Mouse (Mus musculus) midbrain, postnatal 0 days (tissue): ENCODE results near the gene Galnt4. TPM values are rescaled to one million over a fixed set of nuclear protein-coding genes. Genes with fewer than 3 reads are reported as not detected.
A peak's percentile ranks its signal among the peaks of the same experiment; 100 is the strongest.

ENCODE experiments used
- ATAC-seq: fragments of 200-750 bp; cut with Nextera tagmentation; 2 replicates; pipeline ENCODE4 v1.8.0; 2017; ENCODE audit warnings: moderate number of reproducible peaks, mild to moderate bottlenecking, moderate TSS enrichment, moderate library complexity; ENCODE audit not compliant: low FRiP score
- DNase-seq: peaks from one replicate; pipeline ENCODE4 v3.0.0-alpha.2; 2015; ENCODE audit warnings: low spot score
- H3K27ac ChIP-seq: fragments of 300-500 bp; sonication (generic); 2 replicates; pipeline ENCODE4 v1.5.1; 2014; ENCODE audit warnings: low read depth, mild to moderate bottlenecking, low read length, mixed read lengths
- H3K27me3 ChIP-seq: fragments of 300-500 bp; sonication (generic); 2 replicates; pipeline ENCODE4 v1.6.1; 2014; ENCODE audit warnings: low read length, control low read depth, mixed read lengths; ENCODE audit not compliant: insufficient read depth
- H3K36me3 ChIP-seq: fragments of 300-500 bp; sonication (generic); 2 replicates; pipeline ENCODE4 v1.6.1; 2014; ENCODE audit warnings: low read length, control low read depth, mixed read lengths; ENCODE audit not compliant: insufficient read depth
- H3K4me1 ChIP-seq: fragments of 300-500 bp; sonication (generic); 2 replicates; pipeline ENCODE4 v1.6.1; 2014; ENCODE audit warnings: mild to moderate bottlenecking, control low read depth, antibody characterized with exemption, low read length, mixed read lengths; ENCODE audit not compliant: insufficient read depth
- H3K4me2 ChIP-seq: fragments of 300-500 bp; sonication (generic); 2 replicates; pipeline ENCODE4 v1.6.1; 2014; ENCODE audit warnings: low read depth, mild to moderate bottlenecking, low read length, mixed read lengths; ENCODE audit not compliant: poor library complexity, severe bottlenecking
- H3K4me3 ChIP-seq: fragments of 300-500 bp; sonication (generic); 2 replicates; pipeline ENCODE4 v1.5.1; 2014; ENCODE audit warnings: low read depth, mild to moderate bottlenecking, low read length, moderate library complexity
- H3K9ac ChIP-seq: fragments of 300-500 bp; sonication (generic); replicated peaks from 2 replicates; pipeline ENCODE4 v1.6.1; 2014; ENCODE audit warnings: mild to moderate bottlenecking, low read length, moderate library complexity, mixed read lengths; ENCODE audit not compliant: poor library complexity, severe bottlenecking
- H3K9me3 ChIP-seq: fragments of 300-500 bp; sonication (generic); 2 replicates; pipeline ENCODE4 v1.6.1; 2016; ENCODE audit warnings: low read length, control low read depth
- CTCF ChIP-seq: IDR thresholded peaks from 2 replicates; pipeline ENCODE4 v1.5.1; 2016; ENCODE audit warnings: antibody characterized with exemption, mild to moderate bottlenecking
- WGBS: fragments of 180-500 bp; shearing (Covaris S2); extraction: QIAGEN DNeasy Blood & Tissue Kit; methylation state at CpG from one replicate; pipeline ENCODE4 v1.1.7; 2014; 5-methylcytosine and 5-hydroxymethylcytosine counted together
- polyA plus RNA-seq: library from polyadenylated mRNA; unstranded; fragments of >200 nt; fragmentation: Nextera tagmentation; extraction: Ambion mirVana; gene quantifications from 2 replicates; pipeline ENCODE4 v1.2.1, GENCODE M21; 2015
- total RNA-seq: library from RNA; depleted of rRNA; stranded (reverse); fragments of >200 nt; gene quantifications from 2 replicates; pipeline ENCODE4 v1.2.3, GENCODE M21; 2014

The Galnt4 gene
- total and polyA plus RNA-seq, 2 experiments from 2014 or later, result 2.4 to 4.1 TPM

DNA sequence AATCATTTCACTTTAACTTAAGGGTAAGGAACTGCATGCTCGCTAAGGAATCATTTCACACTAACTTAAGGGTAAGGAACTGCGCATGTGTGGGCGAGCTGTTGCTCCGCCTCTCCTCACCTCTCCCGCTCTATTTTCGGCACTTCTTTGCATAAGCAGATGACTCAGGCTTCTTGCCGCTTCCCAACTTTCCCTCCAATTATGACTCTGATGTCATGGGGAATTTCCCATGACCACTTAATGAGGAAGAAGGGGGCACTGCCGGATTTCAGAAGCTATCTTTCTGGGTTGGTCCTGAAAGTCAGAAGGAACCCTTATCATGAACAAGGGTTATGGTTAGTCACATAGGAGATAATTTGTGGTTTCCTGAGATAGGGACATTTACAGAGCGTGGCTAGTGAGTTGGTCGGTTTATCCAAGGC lies 26.4 kb upstream of the Galnt4 start:
- H3K9me3 ChIP-seq, result no peaks in the 10 kb centered on the region
- ATAC-seq (no peak), DNase-seq (no peak)
- no peak for TF ChIP-seq CTCF
- H3K27me3 ChIP-seq, result no peaks in the 10 kb centered on the region
- no peak overlapping the region for H3K9ac ChIP-seq
- H3K4me1 ChIP-seq, result no peaks in the 10 kb centered on the region
- H3K27ac ChIP-seq, result no peak overlapping the region
- no peak overlapping the region for H3K4me3 ChIP-seq
- H3K36me3 ChIP-seq, result no peaks in the 10 kb centered on the region
- 89% methylated on average over 10 of the region's 10 CpGs for WGBS
- no peak overlapping the region for H3K4me2 ChIP-seq

DNA sequence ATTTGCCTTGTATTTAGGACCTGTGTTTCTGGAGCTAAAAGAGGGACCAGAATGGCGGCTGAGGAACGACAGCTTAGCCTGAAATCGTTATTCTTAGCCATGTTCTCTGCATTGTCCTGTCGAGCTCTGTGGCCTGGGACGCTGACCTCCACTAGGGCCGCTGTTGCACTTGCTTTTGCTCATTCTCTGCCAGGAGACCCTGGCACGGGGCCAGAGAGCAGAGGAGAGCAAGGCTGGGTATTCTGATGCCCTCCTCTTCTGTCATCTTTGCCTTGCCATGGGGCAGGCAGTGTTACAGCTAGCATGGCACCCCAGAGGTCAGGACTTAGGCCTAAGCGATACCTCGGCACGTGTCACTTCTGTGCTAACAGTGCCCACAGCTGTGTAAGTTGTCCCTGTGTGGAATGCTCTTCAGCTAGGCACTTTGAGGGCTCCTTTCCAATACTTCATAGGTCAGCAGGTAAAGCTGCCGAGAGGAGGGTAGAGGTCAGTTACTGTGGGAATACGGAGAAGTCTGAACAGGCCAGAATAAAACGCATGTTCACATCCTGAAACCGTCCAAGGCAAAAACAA lies 24.4 kb upstream of the Galnt4 start:
- H3K9me3 ChIP-seq, result no peaks in the 10 kb centered on the region
- no peaks in the 10 kb centered on the region for H3K4me1 ChIP-seq
- no peak overlapping the region for H3K27ac ChIP-seq
- TF ChIP-seq CTCF, result no peak
- H3K9ac ChIP-seq, result no peak overlapping the region
- DNase-seq (no peak), ATAC-seq (no peak)
- H3K27me3 ChIP-seq, result no peaks in the 10 kb centered on the region
- 85% methylated on average over 14 of the region's 14 CpGs for WGBS
- H3K4me3 ChIP-seq, result no peak overlapping the region
- H3K36me3 ChIP-seq, result no peaks in the 10 kb centered on the region
- H3K4me2 ChIP-seq, result no peak overlapping the region

DNA sequence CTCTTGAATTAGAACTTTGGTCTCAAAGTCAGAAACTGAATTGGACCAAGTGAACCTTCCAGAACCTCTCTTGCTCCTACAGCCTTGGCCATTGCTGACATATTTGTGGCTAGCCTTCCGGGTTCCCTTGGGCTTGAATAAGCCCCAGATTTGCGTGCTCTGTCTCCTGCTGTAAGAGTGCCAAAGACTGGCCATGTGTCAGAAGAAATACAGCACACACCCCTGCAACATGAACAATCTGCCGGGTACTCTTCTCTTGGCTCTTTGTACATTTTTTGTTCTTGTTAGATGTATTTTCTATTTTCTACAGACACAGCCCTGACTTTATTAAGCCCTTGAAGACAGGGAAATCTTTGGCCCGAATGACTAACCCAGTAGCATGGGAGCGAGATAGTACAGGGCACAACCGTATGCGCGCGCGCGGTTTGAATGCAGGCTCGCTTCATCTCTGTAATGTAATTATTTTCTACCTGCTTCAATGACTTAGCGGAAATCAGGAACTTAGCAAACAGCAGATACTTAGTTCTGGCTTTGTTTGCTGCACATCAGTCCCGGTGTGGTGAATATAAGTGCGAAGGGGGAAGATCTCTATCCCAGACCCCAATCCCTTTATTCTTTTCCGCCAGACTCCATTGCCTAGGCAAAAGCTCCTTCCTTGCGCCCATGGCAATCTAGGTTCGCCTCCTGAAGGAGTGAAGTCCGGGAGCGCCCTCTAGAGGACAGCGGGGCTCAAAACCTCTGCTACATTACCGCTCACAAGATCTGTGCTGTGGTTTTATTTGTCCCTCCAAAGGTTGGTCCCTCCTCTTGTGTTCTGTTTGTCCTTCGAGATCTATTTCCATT lies 23.3 kb upstream of the Galnt4 start:
- 46% methylated on average over 23 of the region's 23 CpGs for WGBS

DNA sequence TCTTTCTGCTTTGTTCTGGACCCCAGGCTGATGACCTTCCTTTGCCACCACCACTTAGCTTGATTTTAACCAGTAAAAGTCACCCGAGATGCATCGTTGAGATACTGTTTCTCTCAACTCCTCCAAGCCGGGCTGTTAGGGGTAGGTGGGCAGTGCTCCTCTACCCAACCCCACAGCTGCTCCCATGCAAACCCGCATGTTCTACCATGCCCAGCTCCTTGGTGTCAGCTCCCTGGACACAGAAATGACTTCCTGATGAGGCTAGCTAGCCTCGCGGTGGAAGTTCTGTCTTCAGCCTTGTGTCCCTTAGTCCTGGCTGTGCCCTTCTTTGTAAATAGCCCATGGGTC lies 22.7 kb upstream of the Galnt4 start:
- ATAC-seq, result peak; percentile 35; the same call in 1 of the 2 replicates
- Histone ChIP-seq H3K9ac (no peak overlapping the region), H3K27me3 (no peaks in the 10 kb centered on the region), H3K4me3 (no peak overlapping the region), H3K4me1 (no peaks in the 10 kb centered on the region), H3K36me3 (no peaks in the 10 kb centered on the region), H3K4me2 (peak overlapping the region; percentile 13; the same call in 1 of the 2 replicates), H3K9me3 (no peaks in the 10 kb centered on the region), H3K27ac (no peak overlapping the region)
- no peak for DNase-seq
- no peak for TF ChIP-seq CTCF
- WGBS, result 68% methylated on average over 6 of the region's 6 CpGs

More for the DNA sequence above, 23.3 kb upstream of the Galnt4 start:
- Histone ChIP-seq H3K27me3 (no peaks in the 10 kb centered on the region), H3K27ac (no peak overlapping the region), H3K4me1 (no peaks in the 10 kb centered on the region), H3K4me2 (peak overlapping the region; percentile 13; the same call in 1 of the 2 replicates), H3K4me3 (no peak overlapping the region), H3K9ac (no peak overlapping the region), H3K36me3 (no peaks in the 10 kb centered on the region), H3K9me3 (no peaks in the 10 kb centered on the region)
- TF ChIP-seq CTCF, result peak; percentile 94
- peak; percentile 91 for DNase-seq
- ATAC-seq, result peak; percentile 68

DNA sequence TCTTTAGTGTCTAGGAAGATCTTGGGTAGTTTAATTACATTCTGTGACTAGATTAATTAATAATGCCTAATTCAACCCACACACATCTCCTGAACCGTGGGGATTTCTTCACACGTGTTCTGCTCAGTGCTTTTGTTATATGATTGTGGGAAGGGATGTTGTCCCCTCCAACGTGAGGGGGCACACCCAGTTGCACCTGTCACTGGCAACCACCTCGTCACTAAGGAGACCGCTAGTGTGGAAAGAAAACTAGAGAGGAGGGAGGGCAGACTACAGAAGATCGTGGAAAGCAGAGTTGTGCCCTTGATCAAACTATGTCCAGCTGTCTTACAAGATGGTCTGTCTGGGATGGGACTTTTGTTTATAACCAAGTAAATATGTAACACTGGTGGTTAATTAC lies 21.9 kb upstream of the Galnt4 start:
- Histone ChIP-seq H3K4me1 (no peaks in the 10 kb centered on the region), H3K9ac (no peak overlapping the region), H3K36me3 (no peaks in the 10 kb centered on the region), H3K4me3 (no peak overlapping the region), H3K9me3 (no peaks in the 10 kb centered on the region), H3K27me3 (no peaks in the 10 kb centered on the region), H3K4me2 (no peak overlapping the region), H3K27ac (no peak overlapping the region)
- ATAC-seq (no peak), DNase-seq (no peak)
- WGBS, result 69% methylated on average over 6 of the region's 6 CpGs
- no peak for TF ChIP-seq CTCF

DNA sequence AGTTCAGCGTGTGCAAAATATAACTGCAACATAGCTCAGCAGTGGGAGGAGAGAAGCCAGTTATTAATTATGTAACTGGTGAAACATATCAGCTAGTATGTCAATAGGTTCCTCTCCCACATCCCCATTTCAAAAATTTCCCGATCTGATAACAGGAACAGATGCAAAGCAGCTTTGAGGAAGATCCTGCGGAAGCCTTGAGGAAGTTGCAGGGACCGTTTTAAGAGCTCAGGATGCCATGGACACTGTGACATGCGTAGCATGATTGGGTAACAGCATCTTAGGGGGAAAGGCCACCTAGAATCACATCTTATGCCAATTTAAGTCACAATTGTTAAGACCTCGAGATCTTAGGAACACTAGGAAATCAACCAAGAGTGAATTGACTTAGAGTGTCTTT lies 18.1 kb upstream of the Galnt4 start:
- Histone ChIP-seq H3K9me3 (no peaks in the 10 kb centered on the region), H3K9ac (no peak overlapping the region), H3K4me2 (no peak overlapping the region), H3K36me3 (no peaks in the 10 kb centered on the region), H3K27me3 (no peaks in the 10 kb centered on the region), H3K4me3 (no peak overlapping the region), H3K27ac (no peak overlapping the region), H3K4me1 (no peaks in the 10 kb centered on the region)
- ATAC-seq (no peak), DNase-seq (no peak)
- 84% methylated on average over 6 of the region's 6 CpGs for WGBS
- no peak for TF ChIP-seq CTCF
